Mouse (Mus musculus) regulatory T cell (primary cell): Measurements from ENCODE around the gene Kctd15.

ENCODE experiments used
- in situ Hi-C: fragments of 300-600 bp; cut with MboI, MseI; formaldehyde crosslinking; loops from one replicate; pipeline ENCODE4 v1.15.1; 2025; ENCODE audit warnings: high pct_unique_total_duplicates

The Kctd15 gene

GRCm38 (mm10) chr7:34667874-34668273, 11.3 kb upstream of the Kctd15 start:
- in situ Hi-C loops: loop anchor here (10.0 to 25.0 kb wide), 2 partner anchors 406 to 507 kb away; partner anchors contain the start of gene Gm6096

- in situ Hi-C loops: loop anchor here (10.0 to 25.0 kb wide), 2 partner anchors 401 to 512 kb away; partner anchors contain the start of gene Gm6096
Measured at GRCm38 (mm10) chr7:34663145-34663544, 6.6 kb upstream of the Kctd15 start.

DNA sequence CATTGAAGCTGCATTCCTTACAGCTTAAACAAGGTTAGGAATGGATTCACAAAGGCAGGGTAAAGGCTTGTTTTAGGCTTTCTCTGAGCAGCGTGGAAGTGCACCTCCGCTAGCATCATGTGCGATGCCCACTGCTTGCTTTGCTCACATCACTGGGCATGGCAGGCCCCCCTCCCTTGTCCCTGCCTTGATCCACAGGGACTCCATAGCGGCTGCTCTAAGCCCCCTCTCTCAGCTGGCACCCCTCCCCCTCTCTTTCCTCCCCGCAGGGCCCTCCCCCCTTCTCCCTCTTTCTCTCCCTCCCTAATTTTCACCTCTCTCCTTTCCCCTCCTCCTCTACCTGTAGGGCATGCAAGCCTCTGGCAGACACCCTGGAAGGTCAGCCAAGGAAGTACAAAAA, 5.7 kb upstream of the Kctd15 start:
- in situ Hi-C loops: loop anchor here (10.0 to 25.0 kb wide), 2 partner anchors 400 to 513 kb away; partner anchors contain the start of gene Gm6096

- in situ Hi-C loops: loop anchor here (10.0 to 25.0 kb wide), 2 partner anchors 397 to 515 kb away; partner anchors contain the start of gene Gm6096
Measured at GRCm38 (mm10) chr7:34659386-34660085, 3.0 kb upstream of the Kctd15 start.

GRCm38 (mm10) chr7:34655086-34655839, 1.3 kb downstream of the Kctd15 start:
- in situ Hi-C loops: loop anchor here (25.0 kb wide), 1 partner anchor 393 kb away; the partner anchor contains the start of gene Gm6096

GRCm38 (mm10) chr7:34654441-34655085, 2.0 kb downstream of the Kctd15 start:
- in situ Hi-C loops: loop anchor here (25.0 kb wide), 1 partner anchor 392 kb away; the partner anchor contains the start of gene Gm6096

GRCm38 (mm10) chr7:34653731-34654440, 2.6 kb downstream of the Kctd15 start:
- in situ Hi-C loops: loop anchor here (25.0 kb wide), 1 partner anchor 392 kb away; the partner anchor contains the start of gene Gm6096

- in situ Hi-C loops: loop anchor here (25.0 kb wide), 1 partner anchor 391 kb away; the partner anchor contains the start of gene Gm6096
Measured at GRCm38 (mm10) chr7:34652751-34653502, 3.6 kb downstream of the Kctd15 start.

- in situ Hi-C loops: loop anchor here (25.0 kb wide), 1 partner anchor 389 kb away; the partner anchor contains the start of gene Gm6096
Measured at GRCm38 (mm10) chr7:34651381-34651780, 5.2 kb downstream of the Kctd15 start.

DNA sequence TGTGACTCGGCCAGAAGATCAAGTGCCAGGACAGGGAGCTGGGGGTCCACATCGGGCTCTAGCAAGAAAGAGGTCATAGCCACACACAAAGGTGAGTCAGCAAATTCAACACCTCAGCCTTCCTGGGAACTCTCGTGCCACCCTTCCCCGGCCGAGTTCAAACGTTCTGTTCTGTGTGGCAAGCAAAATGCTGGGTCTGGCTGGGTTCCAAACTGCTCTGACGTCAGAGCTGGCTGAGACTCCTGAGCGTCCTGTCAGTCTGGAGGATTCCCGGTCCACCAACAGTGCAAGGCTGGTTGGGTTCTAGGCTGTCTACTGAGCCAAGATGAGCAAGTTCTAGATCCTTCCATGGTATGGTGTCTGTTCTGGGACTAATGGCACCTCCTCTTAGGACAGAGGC, 9.5 kb downstream of the Kctd15 start:
- in situ Hi-C loops: loop anchor here (25.0 kb wide), 1 partner anchor 510 kb away; the partner anchor contains the start of gene Wtip

DNA sequence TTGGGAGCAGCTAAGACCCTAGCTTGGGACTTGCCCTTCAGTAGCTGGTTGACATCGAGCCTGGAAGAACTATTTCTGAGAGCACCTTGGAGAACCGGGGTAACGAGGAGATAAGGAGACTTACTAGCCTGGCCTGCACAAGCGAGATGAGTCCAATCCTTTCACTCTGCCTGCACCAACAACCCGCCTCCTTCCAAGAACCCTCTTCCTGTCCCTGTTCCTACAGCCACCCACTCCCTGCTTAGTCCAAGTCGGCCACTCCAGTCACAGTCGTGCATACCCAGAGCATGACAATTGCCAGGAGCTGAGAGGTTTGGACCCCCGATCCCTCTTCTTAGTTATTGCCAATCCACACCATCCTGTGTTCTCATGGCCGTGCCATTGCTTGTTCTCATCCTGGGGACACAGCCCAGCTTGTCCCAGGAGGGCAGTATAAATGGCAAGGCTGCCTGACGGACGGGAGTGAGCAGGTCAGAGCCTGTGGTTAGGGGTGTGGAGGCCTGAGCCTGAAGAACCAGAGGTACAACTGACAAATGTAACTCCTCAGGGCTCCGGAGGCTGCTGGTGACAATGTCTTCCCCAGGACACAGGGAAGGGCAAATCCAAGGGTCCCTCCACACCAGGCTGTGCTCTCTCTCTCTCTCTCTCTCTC, 10.3 kb downstream of the Kctd15 start:
- in situ Hi-C loops: loop anchor here (25.0 kb wide), 1 partner anchor 509 kb away; the partner anchor contains the start of gene Wtip

DNA sequence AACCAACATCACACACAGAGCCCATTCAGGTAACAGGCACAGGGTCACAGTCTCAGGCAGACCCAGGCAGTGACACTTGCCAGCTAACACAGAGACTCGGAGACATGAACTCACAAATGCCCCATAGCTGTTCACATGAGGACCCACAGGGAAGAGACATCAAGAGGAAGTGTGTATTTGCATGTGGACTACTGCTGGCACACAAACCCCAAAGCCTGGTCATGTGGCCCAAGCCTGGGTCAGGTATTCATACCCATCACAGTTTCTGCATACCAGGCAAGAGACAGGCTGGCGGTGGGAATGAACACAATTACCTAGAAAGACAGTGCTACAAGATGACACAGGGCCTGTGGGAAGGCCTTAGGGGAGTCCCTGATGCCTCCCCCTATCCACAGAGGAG, 10.9 kb downstream of the Kctd15 start:
- in situ Hi-C loops: loop anchor here (25.0 kb wide), 1 partner anchor 508 kb away; the partner anchor contains the start of gene Wtip

DNA sequence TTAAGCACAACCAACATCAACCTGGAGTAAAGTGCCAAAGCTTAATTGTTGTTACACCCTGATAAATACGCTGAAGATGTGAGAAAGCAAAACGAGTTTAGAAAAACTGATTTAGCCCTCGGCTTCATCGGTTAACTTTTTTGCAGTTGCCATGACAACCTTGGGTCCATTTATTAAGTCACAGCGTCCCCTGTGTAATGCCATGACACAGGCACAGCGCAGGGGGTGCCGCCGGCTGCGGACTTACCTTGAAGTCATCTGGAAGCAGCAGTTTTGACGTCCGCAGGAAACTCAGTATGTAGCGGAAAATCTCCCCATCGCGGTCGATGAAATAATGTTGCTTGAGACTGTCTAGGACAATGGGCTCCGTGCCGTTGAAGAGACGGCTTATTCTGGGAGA, 11.9 kb downstream of the Kctd15 start:
- in situ Hi-C loops: loop anchor here (25.0 kb wide), 1 partner anchor 507 kb away; the partner anchor contains the start of gene Wtip

- in situ Hi-C loops: loop anchor here (25.0 kb wide), 1 partner anchor 506 kb away; the partner anchor contains the start of gene Wtip
Measured at GRCm38 (mm10) chr7:34643329-34643728, 13.2 kb downstream of the Kctd15 start.

- in situ Hi-C loops: loop anchor here (25.0 kb wide), 1 partner anchor 505 kb away; the partner anchor contains the start of gene Wtip
Measured at GRCm38 (mm10) chr7:34641968-34642367, 14.6 kb downstream of the Kctd15 start.

- in situ Hi-C loops: loop anchor here (25.0 kb wide), 1 partner anchor 502 kb away; the partner anchor contains the start of gene Wtip
Measured at GRCm38 (mm10) chr7:34639798-34640197, 16.7 kb downstream of the Kctd15 start.

GRCm38 (mm10) chr7:34636661-34637060, 19.9 kb downstream of the Kctd15 start:
- in situ Hi-C loops: loop anchor here (25.0 kb wide), 1 partner anchor 499 kb away; the partner anchor contains the start of gene Wtip

DNA sequence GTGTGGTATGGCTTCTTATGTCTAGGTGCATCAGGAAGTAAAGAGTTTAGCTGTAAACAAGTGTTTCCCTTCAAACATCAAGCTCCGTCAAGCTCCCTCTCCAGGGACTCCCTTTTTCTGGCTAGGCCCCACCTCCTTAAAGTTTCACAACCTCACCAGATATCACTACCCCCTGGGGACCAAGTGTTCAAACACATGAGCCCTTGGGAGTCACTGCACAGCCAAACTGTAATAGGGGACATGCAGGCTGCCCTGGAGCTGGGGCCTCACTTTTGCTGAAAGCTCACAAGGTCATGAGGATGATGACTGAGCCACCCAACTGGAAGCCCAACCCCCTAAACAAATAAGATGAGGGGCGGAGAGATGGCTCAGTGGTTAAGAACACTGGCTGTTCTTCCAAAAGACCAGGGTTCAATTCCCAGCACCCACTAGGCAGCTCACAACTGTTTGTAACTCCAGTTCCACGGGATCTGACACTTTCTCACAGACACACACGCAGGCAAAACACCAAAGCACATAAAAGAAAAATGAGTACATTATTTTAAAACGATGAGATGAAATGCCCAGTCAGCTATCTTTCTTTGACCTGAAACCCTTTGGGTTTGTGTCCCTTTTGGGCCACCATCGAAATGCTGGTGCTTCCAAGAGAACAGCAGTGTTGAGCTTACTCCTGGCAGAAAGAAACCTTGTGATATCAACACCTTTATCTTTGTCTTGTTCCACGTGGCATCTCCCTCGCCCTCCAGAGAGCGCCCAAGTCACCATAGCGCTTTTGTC, 23.4 kb downstream of the Kctd15 start:
- in situ Hi-C loops: loop anchor here (25.0 kb wide), 1 partner anchor 496 kb away; the partner anchor contains the start of gene Wtip
